Mouse (Mus musculus) thymus, postnatal 14 days (tissue): ENCODE data around the gene Snx21.

Experiments used
- DNase-seq: peaks from one replicate; pipeline ENCODE4 v3.0.0; 2021

The Snx21 gene

DNA sequence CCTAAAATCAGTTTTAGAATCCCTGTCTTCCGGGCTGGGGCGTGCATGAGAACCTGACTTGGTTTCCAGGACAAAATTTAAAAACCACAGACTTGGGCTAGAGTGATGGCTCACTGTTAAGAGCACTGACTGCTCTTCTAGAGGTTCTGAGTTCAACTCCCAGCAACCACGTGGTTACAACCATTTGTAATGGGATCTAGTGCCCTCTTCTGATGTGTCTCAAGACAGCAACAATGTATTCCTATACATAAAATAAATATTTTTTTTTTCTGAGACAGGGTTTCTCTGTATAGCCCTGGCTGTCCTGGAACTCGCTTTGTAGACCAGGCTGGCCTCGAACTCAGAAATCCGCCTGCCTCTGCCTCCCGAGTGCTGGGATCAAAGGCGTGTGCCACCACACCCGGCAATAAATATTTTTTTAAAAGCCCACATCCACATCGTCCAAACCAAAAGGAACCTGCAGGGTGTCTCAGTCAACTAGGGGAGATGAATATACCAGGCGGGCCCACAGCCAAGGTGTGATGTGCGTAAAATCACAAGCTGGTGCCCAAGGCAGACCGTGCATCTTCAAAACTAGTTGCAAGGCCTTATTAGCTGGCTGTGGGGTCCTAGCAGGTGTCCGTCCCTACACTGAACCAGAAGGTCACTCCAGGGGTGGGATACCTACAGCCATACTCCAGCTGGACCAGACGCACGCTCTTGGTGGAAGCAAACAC, 46.6 kb downstream of the Snx21 start:
- DNase-seq, result no peak

DNA sequence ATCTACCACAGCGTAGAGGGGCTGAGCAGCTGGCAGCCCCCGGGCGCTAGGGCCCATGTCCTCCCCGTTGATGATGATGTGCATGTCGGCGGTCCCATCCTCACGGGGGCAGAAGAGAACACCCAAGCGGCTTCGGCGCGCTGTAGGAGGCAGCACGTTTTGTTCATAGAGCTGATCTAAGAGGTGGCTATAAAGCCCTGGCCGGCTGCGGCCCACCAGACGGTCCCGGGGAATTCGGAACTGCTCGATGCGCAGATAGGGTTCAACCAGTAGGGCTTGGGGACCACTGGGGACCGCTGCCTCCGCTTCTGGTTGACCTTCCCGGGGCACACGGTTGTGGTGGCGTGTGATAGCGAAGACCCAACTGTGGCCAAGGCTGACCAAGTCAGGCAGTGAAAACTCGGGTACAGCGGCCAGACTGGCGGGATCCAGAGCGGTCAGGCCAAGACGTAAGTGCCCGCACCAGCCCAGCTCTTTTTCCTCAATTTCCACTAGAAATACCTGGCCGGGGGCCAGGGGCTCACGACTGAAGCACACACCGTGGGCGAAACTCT, 47.2 kb downstream of the Snx21 start, which contains the start of gene Ctsa:
Gene Ctsa, plus strand, starts transcription at position 126 of the 554 bp plus-strand sequence.
- peak; percentile 86 for DNase-seq

- peak; percentile 82 for DNase-seq
These were observed 47.8 kb downstream of the Snx21 start, which contains the start of gene Neurl2 for GRCm38 (mm10) chr2:164833314-164833959. Gene Neurl2 (minus strand): TSS chr2:164833456.

GRCm38 (mm10) chr2:164834531-164834930, 48.9 kb downstream of the Snx21 start:
- peak; percentile 61 for DNase-seq

GRCm38 (mm10) chr2:164835164-164835563, 49.5 kb downstream of the Snx21 start:
- DNase-seq, result no peak
